Mouse (Mus musculus): ENCODE data around the gene Slc25a34.

Gene Slc25a34

GRCm38 (mm10) chr4:141617863-141618564, 5.6 kb downstream of the Slc25a34 start:
- peak; percentile 96 for DNase-seq

GRCm38 (mm10) chr4:141617299-141617698, 6.3 kb downstream of the Slc25a34 start:
- DNase-seq = peak; percentile 97

GRCm38 (mm10) chr4:141616811-141617210, 6.8 kb downstream of the Slc25a34 start:
- peak; percentile 91 for DNase-seq

GRCm38 (mm10) chr4:141614946-141615345, 8.7 kb downstream of the Slc25a34 start:
- DNase-seq = no peak

- DNase-seq = peak; percentile 98
Observed at GRCm38 (mm10) chr4:141609538-141609937, 14.1 kb downstream of the Slc25a34 start.

- peak; percentile 98 for DNase-seq
Observed at GRCm38 (mm10) chr4:141605861-141606260, 17.8 kb downstream of the Slc25a34 start, which contains the start of gene Fblim1. Fblim1 (minus strand) TSS chr4:141606096.

GRCm38 (mm10) chr4:141605421-141605820, 18.2 kb downstream of the Slc25a34 start:
- peak; percentile 93 for DNase-seq

- DNase-seq = peak; percentile 97
Observed at GRCm38 (mm10) chr4:141604493-141604892, 19.1 kb downstream of the Slc25a34 start.

GRCm38 (mm10) chr4:141603921-141604320, 19.7 kb downstream of the Slc25a34 start:
- DNase-seq = peak; percentile 91

- peak; percentile 98 for DNase-seq
Observed at GRCm38 (mm10) chr4:141602523-141603223, 20.9 kb downstream of the Slc25a34 start.

- peak; percentile 97 for DNase-seq
Observed at GRCm38 (mm10) chr4:141601148-141601862, 22.3 kb downstream of the Slc25a34 start.

- DNase-seq = peak; percentile 95
Observed at GRCm38 (mm10) chr4:141600364-141600763, 23.3 kb downstream of the Slc25a34 start.

- DNase-seq = peak; percentile 97
Observed at GRCm38 (mm10) chr4:141599251-141600141, 24.1 kb downstream of the Slc25a34 start.

GRCm38 (mm10) chr4:141598894-141599250, 24.7 kb downstream of the Slc25a34 start:
- DNase-seq = no peak

GRCm38 (mm10) chr4:141598199-141598893, 25.3 kb downstream of the Slc25a34 start:
- peak; percentile 97 for DNase-seq

- peak; percentile 98 for DNase-seq
Observed at GRCm38 (mm10) chr4:141596700-141597328, 26.8 kb downstream of the Slc25a34 start.

GRCm38 (mm10) chr4:141595605-141596268, 27.9 kb downstream of the Slc25a34 start:
- DNase-seq = peak; percentile 93

- peak; percentile 88 for DNase-seq
Observed at GRCm38 (mm10) chr4:141595138-141595537, 28.5 kb downstream of the Slc25a34 start.

GRCm38 (mm10) chr4:141591547-141591946, 32.1 kb downstream of the Slc25a34 start:
- no peak for DNase-seq

GRCm38 (mm10) chr4:141583919-141584318, 39.7 kb downstream of the Slc25a34 start:
- no peak for DNase-seq

- DNase-seq = no peak
Observed at GRCm38 (mm10) chr4:141581051-141581450, 42.6 kb downstream of the Slc25a34 start.
